Mouse (Mus musculus) thymus, adult 2 months (tissue): ENCODE measurements around the gene Mtfmt. TPM values are rescaled to one million over a fixed set of nuclear protein-coding genes. Genes with fewer than 3 reads are reported as not detected.
A peak's percentile ranks its signal among the peaks of the same experiment; 100 is the strongest.

Experiments
- DNase-seq: peaks from one replicate; pipeline ENCODE4 v3.0.0; 2021
- H3K27ac ChIP-seq: fragments of 200-500 bp; 2 replicates; pipeline ENCODE4 v1.5.1; 2012; ENCODE audit warnings: low read length, control low read depth; ENCODE audit not compliant: control insufficient read depth, insufficient read depth
- H3K27me3 ChIP-seq: fragments of 200-500 bp; 2 replicates; pipeline ENCODE4 v1.6.1; 2012; ENCODE audit warnings: mild to moderate bottlenecking, low read length, moderate library complexity, mixed read lengths; ENCODE audit not compliant: control insufficient read depth, insufficient read depth
- H3K36me3 ChIP-seq: fragments of 200-500 bp; 2 replicates; pipeline ENCODE4 v1.6.1; 2012; ENCODE audit warnings: mild to moderate bottlenecking, low read length, moderate library complexity; ENCODE audit not compliant: control insufficient read depth, insufficient read depth
- H3K4me1 ChIP-seq: fragments of 200-500 bp; replicated peaks from 2 replicates; pipeline ENCODE4 v1.6.1; 2012; ENCODE audit warnings: low read length; ENCODE audit not compliant: control insufficient read depth, insufficient read depth
- H3K4me3 ChIP-seq: fragments of 200-500 bp; 2 replicates; pipeline ENCODE4 v1.5.1; 2012; ENCODE audit warnings: mild to moderate bottlenecking, low read length, control low read depth, moderate library complexity; ENCODE audit not compliant: control insufficient read depth, insufficient read depth
- CTCF ChIP-seq: fragments of 200-500 bp; IDR thresholded peaks from 2 replicates; pipeline ENCODE4 v1.5.1; 2012; ENCODE audit warnings: mild to moderate bottlenecking, control low read depth, low read length, moderate library complexity, borderline replicate concordance; ENCODE audit not compliant: control insufficient read depth, poor library complexity, insufficient read depth; ENCODE audit errors: extremely low read depth
- POLR2A ChIP-seq: fragments of 200-500 bp; IDR thresholded peaks from 2 replicates; pipeline ENCODE4 v1.6.1; 2012; ENCODE audit warnings: mild to moderate bottlenecking, low read length, control low read depth, moderate library complexity; ENCODE audit not compliant: control insufficient read depth, poor library complexity, insufficient read depth; ENCODE audit errors: extremely low read depth
- WGBS: fragments of 180-500 bp; shearing (Covaris S2); methylation state at CpG from one replicate; pipeline ENCODE4 v1.1.7; 2018; 5-methylcytosine and 5-hydroxymethylcytosine counted together
- polyA plus RNA-seq: library from polyadenylated mRNA; depleted of rRNA; stranded (reverse); fragments of >200 nt; gene quantifications from 2 replicates; pipeline ENCODE4 v1.2.3, GENCODE M21; 2012

The Mtfmt gene
- polyA plus RNA-seq, 1 experiment, result 18.4 TPM

DNA sequence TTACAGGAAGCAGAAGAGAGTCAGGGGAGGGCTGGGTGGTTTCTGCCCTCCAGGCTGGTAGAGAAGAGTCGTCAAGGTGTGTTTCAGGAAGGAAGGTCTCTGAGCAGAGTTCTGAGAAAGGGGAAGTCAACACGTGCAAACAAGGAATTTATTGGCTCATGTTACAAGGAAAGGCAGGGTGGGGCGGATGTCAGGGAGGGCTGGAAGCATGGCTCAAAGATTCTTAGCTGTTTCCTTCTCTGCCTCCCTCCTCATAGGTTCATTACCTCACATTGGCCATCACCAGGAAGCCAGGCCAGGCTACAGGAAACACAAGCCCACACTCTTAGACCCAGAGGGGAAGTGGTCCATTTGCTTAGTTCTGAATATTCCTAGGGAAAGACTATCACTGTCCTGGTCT is 11.2 kb upstream of the Mtfmt start:
- no peak for DNase-seq
- H3K27me3 ChIP-seq, result no peaks in the 10 kb centered on the region
- no peak overlapping the region for H3K4me3 ChIP-seq
- H3K36me3 ChIP-seq, result no peaks in the 10 kb centered on the region
- H3K27ac ChIP-seq, result no peak overlapping the region
- no peaks in the 10 kb centered on the region for H3K4me1 ChIP-seq
- no peak for TF ChIP-seq POLR2A
- no peak for TF ChIP-seq CTCF
- WGBS, result 12% methylated on average over 3 of the region's 3 CpGs

DNA sequence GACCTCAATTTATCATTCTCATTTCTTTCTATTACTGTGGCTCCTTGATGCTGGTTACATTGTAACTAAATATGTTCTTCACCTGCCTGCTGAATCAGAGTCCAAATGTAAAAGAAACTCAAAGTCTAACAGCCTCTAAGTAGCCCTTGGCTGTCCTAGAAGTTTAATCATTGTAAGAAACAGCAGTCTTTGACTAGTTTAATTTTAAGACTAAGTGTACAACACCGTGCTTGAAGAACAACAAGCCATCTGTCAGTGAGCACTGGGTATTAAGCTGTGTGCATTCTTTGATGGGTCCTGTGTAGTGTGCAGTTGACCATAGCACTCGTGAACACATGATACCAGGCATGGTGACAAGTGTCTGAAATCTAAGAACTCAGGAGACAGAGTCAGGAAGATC is 8.1 kb upstream of the Mtfmt start:
- DNase-seq, result no peak
- Histone ChIP-seq H3K27ac (no peak overlapping the region), H3K36me3 (no peaks in the 10 kb centered on the region), H3K4me1 (no peaks in the 10 kb centered on the region), H3K4me3 (no peak overlapping the region), H3K27me3 (no peaks in the 10 kb centered on the region)
- TF ChIP-seq CTCF (no peak), POLR2A (no peak)
- WGBS, result 90% methylated on average over 2 of the region's 2 CpGs

DNA sequence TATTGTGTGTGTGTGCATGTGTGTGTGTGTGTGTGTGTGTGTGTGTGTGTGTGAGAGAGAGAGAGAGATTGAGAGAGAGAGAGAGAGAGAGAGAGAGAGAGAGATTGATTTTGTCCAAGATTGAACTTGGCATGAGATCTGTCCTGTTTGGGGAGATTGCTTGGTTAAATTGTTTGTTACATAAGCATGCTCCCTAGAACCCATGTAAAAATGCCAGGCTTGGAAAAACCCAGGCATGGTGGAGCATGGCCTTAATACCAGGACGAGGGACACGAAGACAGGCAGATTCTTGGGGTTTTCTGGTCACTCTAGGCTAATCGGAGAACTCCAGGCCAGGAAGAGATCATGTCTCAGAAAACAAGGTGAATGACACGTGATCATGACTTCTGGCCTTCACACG is 7.6 kb upstream of the Mtfmt start:
- no peaks in the 10 kb centered on the region for H3K27me3 ChIP-seq
- DNase-seq, result no peak
- H3K4me1 ChIP-seq, result no peaks in the 10 kb centered on the region
- WGBS, result 94% methylated on average over 5 of the region's 5 CpGs
- H3K4me3 ChIP-seq, result no peak overlapping the region
- TF ChIP-seq POLR2A, result no peak
- TF ChIP-seq CTCF, result no peak
- H3K36me3 ChIP-seq, result no peaks in the 10 kb centered on the region
- no peak overlapping the region for H3K27ac ChIP-seq

DNA sequence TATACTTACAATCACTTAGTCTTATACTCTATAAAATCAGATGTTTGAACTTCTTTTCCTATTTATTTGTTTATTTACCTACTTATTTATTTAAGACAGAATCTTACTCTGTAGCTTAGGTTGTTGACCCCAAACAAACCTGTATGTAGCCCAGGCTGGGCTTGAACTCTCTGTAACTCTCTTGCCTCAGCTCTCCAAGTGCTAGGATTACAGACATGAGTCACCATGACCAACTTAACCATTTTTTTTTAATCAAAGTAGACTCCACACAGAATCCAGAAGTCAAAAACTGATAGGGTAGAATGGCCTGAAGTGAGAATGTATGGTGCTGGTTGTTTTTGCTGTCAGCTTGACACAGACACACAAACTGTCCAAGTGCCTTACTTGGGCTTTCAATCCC is 5.2 kb upstream of the Mtfmt start:
- no peaks in the 10 kb centered on the region for H3K27me3 ChIP-seq
- no peak for TF ChIP-seq POLR2A
- TF ChIP-seq CTCF, result no peak
- no peaks in the 10 kb centered on the region for H3K4me1 ChIP-seq
- H3K36me3 ChIP-seq, result no peaks in the 10 kb centered on the region
- no peak overlapping the region for H3K27ac ChIP-seq
- no peak for DNase-seq
- no peak overlapping the region for H3K4me3 ChIP-seq

DNA sequence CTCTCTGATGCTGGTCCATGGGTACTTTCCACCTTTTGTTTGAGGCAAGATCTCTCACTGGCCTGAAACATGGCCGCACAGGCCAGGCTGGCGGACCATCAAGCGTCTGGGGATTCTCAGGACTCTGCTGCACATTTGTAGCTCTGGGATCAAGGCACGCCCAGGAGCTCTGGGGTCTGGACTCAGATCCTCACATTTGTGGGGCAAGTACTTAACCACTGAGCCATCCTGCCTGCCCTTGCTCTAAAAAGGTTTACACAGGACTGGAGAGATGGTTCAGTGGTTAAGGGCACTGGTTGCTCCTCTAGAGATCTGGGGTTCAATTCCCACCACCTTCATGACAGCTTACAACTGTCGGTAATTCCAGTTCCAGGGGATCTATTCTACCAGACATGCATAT is 4.7 kb upstream of the Mtfmt start:
- TF ChIP-seq POLR2A, result no peak
- no peak for TF ChIP-seq CTCF
- Histone ChIP-seq H3K27ac (no peak overlapping the region), H3K4me3 (no peak overlapping the region), H3K27me3 (no peaks in the 10 kb centered on the region), H3K36me3 (no peaks in the 10 kb centered on the region), H3K4me1 (no peaks in the 10 kb centered on the region)
- DNase-seq, result no peak
- WGBS, result 95% methylated on average over 5 of the region's 5 CpGs

DNA sequence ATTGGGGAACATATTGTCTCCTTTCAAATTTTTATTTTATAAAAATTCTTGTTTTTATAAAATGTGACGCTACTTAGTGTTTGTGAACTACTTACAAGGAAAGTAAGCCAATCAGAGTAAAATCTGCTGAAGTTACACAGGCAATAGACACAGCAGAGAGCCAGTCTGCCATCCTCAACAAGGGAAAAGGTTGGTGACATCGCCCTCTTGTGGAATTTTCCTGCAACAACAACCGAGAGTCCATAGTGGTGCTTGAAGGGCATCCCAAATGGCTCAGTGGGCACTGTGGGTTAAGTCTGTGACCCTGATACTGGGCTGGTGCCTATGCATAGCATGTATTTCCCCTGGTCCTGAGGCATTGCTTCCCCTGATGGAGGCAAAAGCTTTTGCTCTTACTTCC is 3.3 kb upstream of the Mtfmt start:
- no peak overlapping the region for H3K27ac ChIP-seq
- DNase-seq, result peak; percentile 84
- H3K4me3 ChIP-seq, result no peak overlapping the region
- WGBS, result 5% methylated on average over 3 of the region's 3 CpGs
- peaks cover 4% of the 10 kb centered on the region for H3K4me1 ChIP-seq
- no peaks in the 10 kb centered on the region for H3K36me3 ChIP-seq
- no peaks in the 10 kb centered on the region for H3K27me3 ChIP-seq
- TF ChIP-seq POLR2A (no peak), CTCF (peak; percentile 23; the same call in 1 of the 2 replicates)

DNA sequence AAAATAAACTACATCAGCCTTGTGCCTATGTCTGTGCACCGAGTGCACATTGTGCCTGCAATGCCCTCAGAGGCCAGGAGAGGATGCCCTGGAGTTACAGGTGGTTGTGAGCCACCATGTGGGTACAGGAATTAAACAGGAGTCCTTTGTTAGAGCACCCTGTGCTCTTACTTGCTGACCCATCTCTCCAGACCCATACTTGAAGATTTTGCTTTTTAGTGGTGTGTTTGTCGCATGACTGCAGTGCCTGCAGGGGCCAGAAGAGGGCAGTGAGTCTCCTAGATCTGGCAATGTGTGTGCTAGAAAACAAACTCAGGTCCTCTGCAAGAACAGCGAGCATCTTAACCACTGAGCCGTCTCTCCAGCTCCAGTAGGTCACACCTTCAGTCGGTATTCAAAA is 1.4 kb upstream of the Mtfmt start:
- Histone ChIP-seq H3K36me3 (0 out of 2 replicates have a peak, but pooled peaks cover under 1% of the 10 kb centered on the region), H3K4me1 (peaks cover 4% of the 10 kb centered on the region), H3K27ac (no peak overlapping the region), H3K27me3 (no peaks in the 10 kb centered on the region), H3K4me3 (no peak overlapping the region)
- no peak for TF ChIP-seq POLR2A
- no peak for TF ChIP-seq CTCF
- 74% methylated on average over 5 of the region's 5 CpGs for WGBS
- DNase-seq, result peak; percentile 70
